Mouse (Mus musculus): ENCODE data around the gene Arhgef10l. TPM values are rescaled to one million over a fixed set of nuclear protein-coding genes. Genes with fewer than 3 reads are reported as not detected.

Gene Arhgef10l
- polyA plus RNA-seq, 1 experiment from 2014 or later = 15.9 TPM

DNA sequence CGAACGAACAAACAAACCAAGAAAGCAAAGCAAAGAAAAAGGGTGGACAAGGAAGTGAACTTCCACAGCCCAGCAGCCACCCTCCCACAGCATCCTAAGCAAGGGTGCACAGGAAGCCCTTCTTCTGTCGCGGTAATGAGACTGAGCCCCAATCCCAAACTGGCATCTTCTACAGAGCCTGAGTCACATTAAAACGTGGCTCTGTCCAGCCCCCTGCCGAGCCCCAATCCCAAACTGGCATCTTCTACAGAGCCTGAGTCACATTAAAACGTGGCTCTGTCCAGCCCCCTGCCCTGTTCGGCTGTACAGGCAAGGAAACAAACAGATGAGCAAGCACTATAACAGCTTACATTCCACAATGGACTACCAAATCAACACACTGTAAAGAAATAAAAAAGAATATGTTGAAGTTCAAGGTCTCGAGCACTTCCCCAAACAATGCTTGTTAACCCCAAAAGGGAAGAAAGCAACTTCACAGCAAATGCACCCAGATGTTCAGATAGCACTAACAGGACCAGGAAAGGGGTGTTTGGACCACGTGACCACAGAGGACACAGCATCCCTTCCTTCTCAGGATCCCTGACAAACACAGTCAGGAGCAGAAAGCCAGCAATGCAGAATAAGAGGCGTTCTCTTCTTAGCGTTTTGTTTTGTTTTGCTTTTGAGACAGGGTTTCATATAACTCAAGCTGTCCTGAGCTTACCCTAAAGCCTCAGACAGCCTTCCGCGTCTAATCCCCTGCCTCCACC, 11.8 kb downstream of the Arhgef10l start:
- Histone ChIP-seq H3K9ac (ENCODE audit: low read length) (no peak overlapping the region), H3K4me3 (ENCODE audit: control insufficient read depth in 1 of 2, insufficient read depth in 1 of 2, low read depth in 1 of 2, low read length in 2 of 2) (no peak overlapping the region), H3K27me3 (ENCODE audit: control insufficient read depth, insufficient read depth, low read length) (0 out of 2 replicates have a peak, but pooled peaks cover 4% of the 10 kb centered on the region), H3K27ac (replicated peaks in 1 of 2; ENCODE audit: control insufficient read depth in 1 of 2, insufficient read depth in 1 of 2, low read depth in 2 of 2, low read length in 2 of 2) (no peak overlapping the region), H3K4me2 (ENCODE audit: low read length) (no peak overlapping the region), H3K4me1 (ENCODE audit: control insufficient read depth in 2 of 2, insufficient read depth in 2 of 2, low read length in 2 of 2) (peaks cover 15 to 34% of the 10 kb centered on the region in 2 experiments), H3K36me3 (ENCODE audit: control insufficient read depth, insufficient read depth, low read length) (no peaks in the 10 kb centered on the region), H3K9me3 (ENCODE audit: control insufficient read depth, low read length) (no peaks in the 10 kb centered on the region)
- ATAC-seq (ENCODE audit: insufficient number of reproducible peaks, insufficient read depth, low FRiP score, low read depth) = no peak
- 46% methylated on average over 14 of the region's 14 CpGs for WGBS

DNA sequence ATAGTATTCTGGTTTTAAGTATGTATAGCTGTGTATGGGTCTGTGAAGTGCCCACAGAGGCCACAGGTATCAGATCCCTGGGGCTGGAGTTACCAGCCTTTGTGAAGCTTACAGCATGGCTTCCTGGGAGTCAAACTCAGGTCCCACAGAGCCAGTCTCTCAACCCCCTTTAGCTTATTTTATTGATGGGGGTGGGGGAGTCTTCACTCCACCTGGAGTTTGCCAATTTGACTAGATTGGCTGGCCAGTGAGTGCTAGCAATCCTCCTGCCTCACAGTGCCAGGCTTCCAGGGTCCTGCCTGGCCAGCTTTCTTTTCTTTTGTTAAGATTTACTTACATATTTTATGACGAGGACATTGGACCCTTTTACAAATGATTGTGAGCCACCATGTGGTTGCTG, 16.1 kb downstream of the Arhgef10l start:
- Histone ChIP-seq H3K36me3 (ENCODE audit: control insufficient read depth, insufficient read depth, low read length) (no peaks in the 10 kb centered on the region), H3K9me3 (ENCODE audit: control insufficient read depth, low read length) (no peaks in the 10 kb centered on the region), H3K4me1 (ENCODE audit: control insufficient read depth in 2 of 2, insufficient read depth in 2 of 2, low read length in 2 of 2) (peaks cover 6 to 19% of the 10 kb centered on the region in 2 experiments; a peak in 3 of 4 replicates), H3K4me3 (ENCODE audit: control insufficient read depth in 1 of 2, insufficient read depth in 1 of 2, low read depth in 1 of 2, low read length in 2 of 2) (no peak overlapping the region), H3K9ac (ENCODE audit: low read length) (no peak overlapping the region), H3K4me2 (ENCODE audit: low read length) (peak overlapping the region; percentile 83; the same call in 1 of the 2 replicates), H3K27ac (replicated peaks in 1 of 2; ENCODE audit: control insufficient read depth in 1 of 2, insufficient read depth in 1 of 2, low read depth in 2 of 2, low read length in 2 of 2) (peak overlapping the region; percentile 70 to 90; a peak in 3 of 4 replicates), H3K27me3 (ENCODE audit: control insufficient read depth, insufficient read depth, low read length) (0 out of 2 replicates have a peak, but pooled peaks cover 4% of the 10 kb centered on the region)
- WGBS = 67% methylated on average over 1 of the region's 1 CpGs
- no peak for ATAC-seq (ENCODE audit: insufficient number of reproducible peaks, insufficient read depth, low FRiP score, low read depth)

DNA sequence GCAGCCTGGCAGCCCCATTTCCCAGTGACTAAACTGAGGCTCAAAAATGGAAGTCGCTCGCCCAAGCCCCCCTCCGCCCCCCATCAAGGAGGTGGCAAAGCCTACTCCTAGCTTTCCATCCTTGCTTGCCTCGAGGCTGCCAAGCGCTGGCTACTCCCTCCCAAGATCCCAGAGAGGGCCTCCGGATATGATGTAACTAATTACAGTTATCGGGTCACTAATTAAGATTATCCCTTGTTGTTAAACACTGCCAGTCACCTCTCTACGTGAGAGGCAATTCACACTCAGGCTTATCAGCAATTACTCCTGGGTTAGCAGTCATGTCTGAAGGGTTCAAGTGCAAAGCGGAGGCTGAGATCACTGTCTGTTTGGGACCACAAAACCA, 16.6 kb downstream of the Arhgef10l start:
- H3K9me3 ChIP-seq (ENCODE audit: control insufficient read depth, low read length) = no peaks in the 10 kb centered on the region
- 13% methylated on average over 9 of the region's 9 CpGs for WGBS
- H3K4me2 ChIP-seq (ENCODE audit: low read length) = peak overlapping the region; percentile 83
- H3K27me3 ChIP-seq (ENCODE audit: control insufficient read depth, insufficient read depth, low read length) = 0 out of 2 replicates have a peak, but pooled peaks cover 4% of the 10 kb centered on the region
- peak overlapping the region; percentile 70 to 90 for H3K27ac ChIP-seq (replicated peaks in 1 of 2; ENCODE audit: control insufficient read depth in 1 of 2, insufficient read depth in 1 of 2, low read depth in 2 of 2, low read length in 2 of 2)
- peak overlapping the region; percentile 96 for H3K9ac ChIP-seq (ENCODE audit: low read length)
- no peaks in the 10 kb centered on the region for H3K36me3 ChIP-seq (ENCODE audit: control insufficient read depth, insufficient read depth, low read length)
- H3K4me1 ChIP-seq (ENCODE audit: control insufficient read depth in 2 of 2, insufficient read depth in 2 of 2, low read length in 2 of 2) = peaks cover 6 to 19% of the 10 kb centered on the region in 2 experiments; a peak in 3 of 4 replicates
- ATAC-seq (ENCODE audit: insufficient number of reproducible peaks, insufficient read depth, low FRiP score, low read depth) = peak; percentile 17; the same call in 1 of the 2 replicates
- peak overlapping the region; percentile 73 to 86 for H3K4me3 ChIP-seq (ENCODE audit: control insufficient read depth in 1 of 2, insufficient read depth in 1 of 2, low read depth in 1 of 2, low read length in 2 of 2)

DNA sequence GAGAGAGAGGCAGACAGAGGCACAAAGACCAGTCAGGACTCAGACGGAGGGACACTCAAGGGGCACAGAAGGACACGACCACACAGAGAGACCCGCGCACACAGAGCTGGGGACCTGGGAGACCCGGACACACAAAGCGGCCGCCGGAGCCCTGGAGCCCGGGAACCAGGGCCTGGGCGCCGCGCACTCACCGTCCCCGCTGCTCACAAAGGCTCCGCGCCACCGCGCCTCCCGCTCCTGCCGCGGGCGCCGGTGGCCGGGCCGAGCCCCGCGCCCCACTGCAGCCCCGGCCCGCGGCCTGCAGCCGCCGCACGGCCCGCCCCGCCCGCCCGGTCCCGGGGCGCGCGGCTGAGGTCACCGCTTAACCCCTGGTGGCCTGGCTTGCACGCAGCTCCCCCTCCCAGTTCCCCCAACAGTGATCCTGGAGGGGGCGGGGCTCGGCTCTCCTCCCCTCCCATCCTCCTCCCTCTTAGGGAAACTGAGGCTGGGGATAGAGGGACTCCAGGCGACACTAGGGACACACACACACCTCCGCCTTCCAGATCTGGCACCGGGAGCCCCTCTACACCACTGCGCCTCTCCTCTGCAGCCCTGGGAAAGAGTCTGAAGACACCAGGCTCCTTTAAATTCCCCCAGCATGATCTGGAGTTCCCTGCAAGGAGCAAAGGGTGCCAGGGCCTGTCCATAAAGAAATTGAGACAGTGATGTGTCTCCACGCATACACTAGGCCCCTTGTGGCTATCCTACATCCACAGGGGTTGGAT, 17.2 kb downstream of the Arhgef10l start:
- peak; percentile 73 for ATAC-seq (ENCODE audit: insufficient number of reproducible peaks, insufficient read depth, low FRiP score, low read depth)
- under 1% methylated on average over 22 of the region's 50 CpGs for WGBS
- Histone ChIP-seq H3K27ac (replicated peaks in 1 of 2; ENCODE audit: control insufficient read depth in 1 of 2, insufficient read depth in 1 of 2, low read depth in 2 of 2, low read length in 2 of 2) (peak overlapping the region; percentile 81 to 90), H3K9ac (ENCODE audit: low read length) (peak overlapping the region; percentile 96), H3K4me3 (ENCODE audit: control insufficient read depth in 1 of 2, insufficient read depth in 1 of 2, low read depth in 1 of 2, low read length in 2 of 2) (peak overlapping the region; percentile 73 to 86), H3K9me3 (ENCODE audit: control insufficient read depth, low read length) (no peaks in the 10 kb centered on the region), H3K4me2 (ENCODE audit: low read length) (peak overlapping the region; percentile 83), H3K36me3 (ENCODE audit: control insufficient read depth, insufficient read depth, low read length) (no peaks in the 10 kb centered on the region), H3K4me1 (ENCODE audit: control insufficient read depth in 2 of 2, insufficient read depth in 2 of 2, low read length in 2 of 2) (peaks cover 6 to 19% of the 10 kb centered on the region in 2 experiments; a peak in 3 of 4 replicates), H3K27me3 (ENCODE audit: control insufficient read depth, insufficient read depth, low read length) (0 out of 2 replicates have a peak, but pooled peaks cover 4% of the 10 kb centered on the region)

DNA sequence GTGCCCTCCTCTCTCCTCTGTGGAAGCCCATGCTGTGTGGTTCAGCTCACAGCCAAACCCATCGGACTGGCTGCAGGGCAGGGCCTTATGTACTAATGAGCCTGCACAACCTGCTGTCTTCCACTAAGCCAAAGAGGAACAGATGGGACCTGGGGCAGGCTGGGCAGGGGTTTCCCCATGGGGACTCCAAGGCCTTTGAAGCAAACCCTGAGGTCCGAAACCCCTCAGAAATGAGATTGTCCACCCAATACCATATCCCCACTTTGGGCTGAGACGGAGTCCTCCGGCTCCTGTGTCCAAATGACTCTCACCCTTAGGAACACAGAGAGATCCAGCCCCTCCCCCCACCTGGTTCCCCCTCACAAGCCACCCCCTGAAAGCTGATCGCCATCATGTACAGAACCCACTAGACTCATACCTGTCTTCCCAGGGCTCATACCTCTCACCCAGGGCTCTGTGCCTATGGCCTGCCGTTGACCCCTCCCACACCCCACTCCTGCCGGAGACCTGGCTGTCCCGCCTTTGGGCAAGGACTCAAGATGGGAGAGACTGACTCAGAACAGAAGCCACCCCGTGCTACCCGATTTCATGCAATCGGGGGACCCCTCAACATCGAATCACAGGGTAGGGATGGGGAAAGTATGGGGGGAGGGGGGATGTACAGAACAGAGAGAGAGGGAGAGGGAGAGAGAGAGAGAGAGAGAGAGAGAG, 17.9 kb downstream of the Arhgef10l start:
- no peaks in the 10 kb centered on the region for H3K36me3 ChIP-seq (ENCODE audit: control insufficient read depth, insufficient read depth, low read length)
- WGBS = 9% methylated on average over 12 of the region's 12 CpGs
- ATAC-seq (ENCODE audit: insufficient number of reproducible peaks, insufficient read depth, low FRiP score, low read depth) = 0 out of 2 replicates have a peak, but pooled peaks have one; percentile 16

DNA sequence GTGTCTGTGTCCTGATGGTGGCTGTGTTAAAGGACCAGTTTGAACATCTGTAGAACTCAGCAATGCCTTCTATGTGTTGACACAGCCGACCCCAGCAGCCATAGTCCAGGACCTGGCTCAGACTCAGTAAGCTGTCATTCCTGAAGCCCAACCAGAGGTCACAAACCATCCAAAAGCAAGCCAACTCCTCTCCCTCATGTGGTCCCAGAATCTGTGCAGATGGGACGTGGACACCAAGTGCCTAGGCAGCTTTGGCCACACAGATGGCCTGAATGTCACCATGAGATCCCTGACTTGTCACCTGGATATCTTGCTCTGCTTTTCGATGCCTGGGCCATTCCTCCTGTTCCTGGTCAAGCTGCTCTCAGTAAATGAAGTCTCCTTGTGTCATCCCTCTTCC, 20.2 kb downstream of the Arhgef10l start:
- H3K27ac ChIP-seq (replicated peaks in 1 of 2; ENCODE audit: control insufficient read depth in 1 of 2, insufficient read depth in 1 of 2, low read depth in 2 of 2, low read length in 2 of 2) = no peak overlapping the region
- 55% methylated on average over 3 of the region's 3 CpGs for WGBS
- H3K4me3 ChIP-seq (ENCODE audit: control insufficient read depth in 1 of 2, insufficient read depth in 1 of 2, low read depth in 1 of 2, low read length in 2 of 2) = no peak overlapping the region
- peaks cover 6% of the 10 kb centered on the region for H3K9me3 ChIP-seq (ENCODE audit: control insufficient read depth, low read length)
- no peak overlapping the region for H3K4me2 ChIP-seq (ENCODE audit: low read length)
- no peaks in the 10 kb centered on the region for H3K27me3 ChIP-seq (ENCODE audit: control insufficient read depth, insufficient read depth, low read length)
- peaks cover 8 to 30% of the 10 kb centered on the region in 2 experiments; a peak in 3 of 4 replicates for H3K4me1 ChIP-seq (ENCODE audit: control insufficient read depth in 2 of 2, insufficient read depth in 2 of 2, low read length in 2 of 2)
- H3K36me3 ChIP-seq (ENCODE audit: control insufficient read depth, insufficient read depth, low read length) = no peaks in the 10 kb centered on the region
- ATAC-seq (ENCODE audit: insufficient number of reproducible peaks, insufficient read depth, low FRiP score, low read depth) = no peak
- H3K9ac ChIP-seq (ENCODE audit: low read length) = no peak overlapping the region

More for the DNA sequence above, 17.9 kb downstream of the Arhgef10l start:
- Histone ChIP-seq H3K4me2 (ENCODE audit: low read length) (peak overlapping the region; percentile 83), H3K9me3 (ENCODE audit: control insufficient read depth, low read length) (peaks cover 2% of the 10 kb centered on the region; the same call in 1 of the 2 replicates), H3K4me1 (ENCODE audit: control insufficient read depth in 2 of 2, insufficient read depth in 2 of 2, low read length in 2 of 2) (peaks cover 6 to 19% of the 10 kb centered on the region in 2 experiments; a peak in 3 of 4 replicates), H3K4me3 (ENCODE audit: control insufficient read depth in 1 of 2, insufficient read depth in 1 of 2, low read depth in 1 of 2, low read length in 2 of 2) (peak overlapping the region; percentile 73 to 86), H3K27ac (replicated peaks in 1 of 2; ENCODE audit: control insufficient read depth in 1 of 2, insufficient read depth in 1 of 2, low read depth in 2 of 2, low read length in 2 of 2) (peak overlapping the region; percentile 81 to 90), H3K27me3 (ENCODE audit: control insufficient read depth, insufficient read depth, low read length) (no peaks in the 10 kb centered on the region), H3K9ac (ENCODE audit: low read length) (peak overlapping the region; percentile 96)

DNA sequence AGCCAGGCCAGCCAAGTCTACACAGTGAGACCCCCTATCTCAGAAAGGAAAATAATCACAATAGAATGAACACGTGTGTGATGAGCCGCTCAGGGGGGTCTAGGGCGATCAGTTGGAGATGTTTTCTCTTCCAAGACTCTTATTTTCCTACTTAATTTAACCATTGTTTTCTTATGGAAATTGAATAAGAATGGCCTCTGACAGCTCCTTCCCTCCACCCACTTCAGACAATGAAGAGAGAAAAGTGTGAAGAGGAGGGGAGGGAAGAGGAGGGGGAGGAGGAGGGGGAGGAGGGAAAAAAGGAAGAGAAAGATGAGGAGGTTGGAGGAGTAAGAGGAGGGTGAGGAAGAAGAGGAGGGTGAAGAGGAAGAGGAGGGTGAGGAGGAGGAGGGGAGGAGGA, 21.1 kb downstream of the Arhgef10l start:
- Histone ChIP-seq H3K4me1 (ENCODE audit: control insufficient read depth in 2 of 2, insufficient read depth in 2 of 2, low read length in 2 of 2) (peaks cover 8 to 28% of the 10 kb centered on the region in 2 experiments; a peak in 3 of 4 replicates), H3K36me3 (ENCODE audit: control insufficient read depth, insufficient read depth, low read length) (no peaks in the 10 kb centered on the region), H3K9ac (ENCODE audit: low read length) (no peak overlapping the region), H3K4me2 (ENCODE audit: low read length) (no peak overlapping the region), H3K27me3 (ENCODE audit: control insufficient read depth, insufficient read depth, low read length) (no peaks in the 10 kb centered on the region), H3K9me3 (ENCODE audit: control insufficient read depth, low read length) (peaks cover 6% of the 10 kb centered on the region), H3K27ac (replicated peaks in 1 of 2; ENCODE audit: control insufficient read depth in 1 of 2, insufficient read depth in 1 of 2, low read depth in 2 of 2, low read length in 2 of 2) (no peak overlapping the region), H3K4me3 (ENCODE audit: control insufficient read depth in 1 of 2, insufficient read depth in 1 of 2, low read depth in 1 of 2, low read length in 2 of 2) (no peak overlapping the region)
- 43% methylated on average over 3 of the region's 3 CpGs for WGBS
- no peak for ATAC-seq (ENCODE audit: insufficient number of reproducible peaks, insufficient read depth, low FRiP score, low read depth)
